Mouse (Mus musculus): ENCODE data around the gene Ogdh. TPM values are rescaled to one million over a fixed set of nuclear protein-coding genes. Genes with fewer than 3 reads are reported as not detected.
"Not testable (repeated sequence)": the region's sequence is repeated elsewhere in the genome, so short reads cannot be mapped to it uniquely, and the experiment has no call there.

The Ogdh gene
- polyA plus RNA-seq (2015; fragmentation: Nextera tagmentation; extraction: Ambion mirVana) = 155 and 157 TPM in 2 replicates

DNA sequence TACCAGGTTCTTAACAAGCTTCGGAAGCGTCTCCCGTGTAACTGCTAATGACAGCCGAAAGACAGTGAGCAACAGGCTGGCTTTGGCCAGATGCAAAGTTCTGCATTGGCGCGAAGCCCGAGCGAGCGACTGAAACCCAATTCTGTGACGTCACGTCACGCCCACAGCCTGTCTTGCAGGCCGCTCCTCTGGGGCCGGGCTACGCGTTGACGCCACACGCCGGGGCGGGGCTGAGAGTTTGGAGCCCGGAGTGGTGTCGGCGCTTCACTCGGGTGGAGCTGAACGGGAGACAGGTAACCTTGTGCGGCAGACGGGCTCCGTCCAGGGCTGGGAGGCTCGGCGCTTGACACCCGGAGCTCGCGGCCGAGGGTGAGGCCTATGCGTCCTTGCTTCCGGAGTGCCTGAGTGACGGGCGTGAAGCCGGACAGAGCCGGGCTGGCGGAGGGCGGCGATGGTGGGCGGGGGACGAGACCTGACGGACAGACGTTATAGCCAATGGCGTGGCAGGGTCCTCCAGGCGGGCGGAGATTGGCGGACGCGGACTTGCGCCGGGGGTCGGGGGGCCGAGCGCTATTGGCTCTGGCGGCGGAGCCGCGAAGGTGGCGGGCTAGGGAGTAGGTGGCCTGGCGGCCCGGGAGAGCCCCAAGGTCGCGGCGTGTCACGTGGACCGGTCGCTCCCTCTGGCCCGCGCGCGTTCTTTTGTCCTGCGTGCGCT, at the start of gene Ogdh:
Gene Ogdh (plus strand): TSS at position 233 of the 715 bp plus-strand sequence.
- ATAC-seq (ENCODE audit: low FRiP score, low TSS enrichment) = peak; percentile 99
- under 1% methylated on average over 69 of the region's 77 CpGs for WGBS
- Histone ChIP-seq H3K27ac (ENCODE audit: low read length) (peak within 1 kb of the TSS; percentile 94), H3K4me2 (replicated peaks; ENCODE audit: low read depth, low read length) (peak within 1 kb of the TSS; percentile 89), H3K9me3 (ENCODE audit: low read length) (no peaks in the 10 kb centered on the region), H3K4me1 (ENCODE audit: insufficient read depth, low read length) (peaks cover 7% of the 10 kb centered on the region), H3K4me3 (ENCODE audit: low read length) (peak within 1 kb of the TSS; percentile 80), H3K27me3 (ENCODE audit: insufficient read depth, low read length) (no peaks in the 10 kb centered on the region), H3K36me3 (ENCODE audit: insufficient read depth, low read length) (no peaks in the 10 kb centered on the region), H3K9ac (replicated peaks; ENCODE audit: low read length) (peak within 1 kb of the TSS; percentile 86)

GRCm38 (mm10) chr11:6244707-6245106, 46.7 kb upstream of the Ogdh start:
- no peaks in the 10 kb centered on the region for H3K36me3 ChIP-seq (ENCODE audit: insufficient read depth, low read length)
- H3K27ac ChIP-seq (ENCODE audit: low read length) = no peak overlapping the region
- no peaks in the 10 kb centered on the region for H3K4me1 ChIP-seq (ENCODE audit: insufficient read depth, low read length)
- H3K9ac ChIP-seq (replicated peaks; ENCODE audit: low read length) = no peak overlapping the region
- no peaks in the 10 kb centered on the region for H3K9me3 ChIP-seq (ENCODE audit: low read length)
- H3K4me2 ChIP-seq (replicated peaks; ENCODE audit: low read depth, low read length) = no peak overlapping the region
- H3K4me3 ChIP-seq (ENCODE audit: low read length) = no peak overlapping the region
- no peaks in the 10 kb centered on the region for H3K27me3 ChIP-seq (ENCODE audit: insufficient read depth, low read length)
- no peak for ATAC-seq (ENCODE audit: low FRiP score, low TSS enrichment)
- 58% methylated on average over 19 of the region's 19 CpGs for WGBS

GRCm38 (mm10) chr11:6252248-6252647, 39.2 kb upstream of the Ogdh start:
- no peak overlapping the region for H3K4me3 ChIP-seq (ENCODE audit: low read length)
- no peak overlapping the region for H3K9ac ChIP-seq (replicated peaks; ENCODE audit: low read length)
- peaks cover under 1% of the 10 kb centered on the region; the same call in 1 of the 2 replicates for H3K36me3 ChIP-seq (ENCODE audit: insufficient read depth, low read length)
- no peaks in the 10 kb centered on the region for H3K4me1 ChIP-seq (ENCODE audit: insufficient read depth, low read length)
- H3K27ac ChIP-seq (ENCODE audit: low read length) = no peak overlapping the region
- ATAC-seq (ENCODE audit: low FRiP score, low TSS enrichment) = no peak
- no peak overlapping the region for H3K4me2 ChIP-seq (replicated peaks; ENCODE audit: low read depth, low read length)
- 90% methylated on average over 5 of the region's 5 CpGs for WGBS
- no peaks in the 10 kb centered on the region for H3K9me3 ChIP-seq (ENCODE audit: low read length)
- H3K27me3 ChIP-seq (ENCODE audit: insufficient read depth, low read length) = no peaks in the 10 kb centered on the region

GRCm38 (mm10) chr11:6252824-6253223, 38.6 kb upstream of the Ogdh start:
- 86% methylated on average over 4 of the region's 4 CpGs for WGBS
- Histone ChIP-seq H3K4me1 (ENCODE audit: insufficient read depth, low read length) (no peaks in the 10 kb centered on the region), H3K36me3 (ENCODE audit: insufficient read depth, low read length) (peaks cover 6% of the 10 kb centered on the region), H3K27me3 (ENCODE audit: insufficient read depth, low read length) (no peaks in the 10 kb centered on the region), H3K9me3 (ENCODE audit: low read length) (no peaks in the 10 kb centered on the region), H3K9ac (replicated peaks; ENCODE audit: low read length) (no peak overlapping the region), H3K27ac (ENCODE audit: low read length) (no peak overlapping the region), H3K4me2 (replicated peaks; ENCODE audit: low read depth, low read length) (no peak overlapping the region), H3K4me3 (ENCODE audit: low read length) (no peak overlapping the region)
- ATAC-seq (ENCODE audit: low FRiP score, low TSS enrichment) = no peak

- not testable (repeated sequence) for H3K4me1 ChIP-seq (ENCODE audit: insufficient read depth, low read length); H3K27me3 ChIP-seq (ENCODE audit: insufficient read depth, low read length); ATAC-seq (ENCODE audit: low FRiP score, low TSS enrichment); H3K9ac ChIP-seq (replicated peaks; ENCODE audit: low read length); H3K4me3 ChIP-seq (ENCODE audit: low read length); H3K27ac ChIP-seq (ENCODE audit: low read length); H3K9me3 ChIP-seq (ENCODE audit: low read length); H3K4me2 ChIP-seq (replicated peaks; ENCODE audit: low read depth, low read length)
- 93% methylated on average over 2 of the region's 2 CpGs for whole genome bisulfite sequencing
- peaks cover 23% of the 10 kb centered on the region for H3K36me3 ChIP-seq (ENCODE audit: insufficient read depth, low read length)
Observed at GRCm38 (mm10) chr11:6254602-6255001, 36.8 kb upstream of the Ogdh start.

DNA sequence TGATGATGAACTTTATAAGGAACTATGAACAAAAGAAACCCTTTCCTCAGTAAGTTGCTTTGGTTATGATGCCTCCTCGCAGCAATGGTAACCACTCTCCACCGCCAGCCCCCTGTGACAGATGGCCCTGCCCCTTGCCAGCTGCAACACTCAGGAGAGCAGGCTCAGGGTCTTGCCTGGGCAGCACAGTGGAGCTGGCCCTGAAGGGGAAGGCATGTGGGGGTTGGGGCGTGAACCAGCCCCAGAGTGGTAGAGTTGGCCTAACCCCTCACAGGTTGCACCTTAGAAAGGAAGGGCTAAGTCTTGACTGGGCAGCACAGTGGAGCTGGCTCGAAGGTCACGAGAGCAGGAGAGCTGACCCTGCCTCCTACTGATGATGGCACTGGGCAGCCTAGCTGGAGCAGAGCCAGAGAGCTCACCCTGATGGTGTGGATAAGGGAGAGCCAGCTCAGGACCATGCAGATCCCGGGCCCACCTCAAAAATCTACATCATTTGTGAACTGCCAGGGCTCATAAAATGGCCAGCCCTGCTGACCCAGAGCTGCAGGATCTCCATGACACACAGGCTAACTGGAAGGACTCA, 34.9 kb upstream of the Ogdh start:
- peaks cover 42% of the 10 kb centered on the region for H3K36me3 ChIP-seq (ENCODE audit: insufficient read depth, low read length)
- no peak overlapping the region for H3K4me2 ChIP-seq (replicated peaks; ENCODE audit: low read depth, low read length)
- peak; percentile 46 for ATAC-seq (ENCODE audit: low FRiP score, low TSS enrichment)
- no peak overlapping the region for H3K27ac ChIP-seq (ENCODE audit: low read length)
- WGBS = 79% methylated on average over 6 of the region's 6 CpGs
- H3K9me3 ChIP-seq (ENCODE audit: low read length) = no peaks in the 10 kb centered on the region
- no peak overlapping the region for H3K4me3 ChIP-seq (ENCODE audit: low read length)
- no peaks in the 10 kb centered on the region for H3K4me1 ChIP-seq (ENCODE audit: insufficient read depth, low read length)
- no peak overlapping the region for H3K9ac ChIP-seq (replicated peaks; ENCODE audit: low read length)
- no peaks in the 10 kb centered on the region for H3K27me3 ChIP-seq (ENCODE audit: insufficient read depth, low read length)

DNA sequence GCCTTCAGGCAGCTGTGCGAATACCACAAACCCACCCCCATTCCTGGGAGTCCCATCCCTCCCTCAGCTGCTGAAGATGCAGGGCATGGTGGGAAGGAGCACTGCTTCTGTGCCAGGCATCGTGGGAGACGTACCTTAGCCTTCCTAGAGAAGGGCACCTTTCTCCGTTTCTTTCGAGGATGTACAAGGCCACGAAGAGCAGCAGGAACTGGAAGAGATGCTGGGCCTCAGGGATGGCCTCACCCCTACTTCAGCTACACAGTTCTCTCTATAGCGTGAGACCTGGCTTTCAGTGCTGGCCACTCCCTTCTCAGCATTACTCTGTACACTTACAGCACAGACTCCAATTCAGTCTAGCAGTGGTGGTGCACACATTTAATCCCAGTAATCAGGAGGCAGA, 32.0 kb upstream of the Ogdh start:
- H3K36me3 ChIP-seq (ENCODE audit: insufficient read depth, low read length) = peaks cover 64% of the 10 kb centered on the region
- no peak overlapping the region for H3K4me3 ChIP-seq (ENCODE audit: low read length)
- H3K9ac ChIP-seq (replicated peaks; ENCODE audit: low read length) = no peak overlapping the region
- no peaks in the 10 kb centered on the region for H3K27me3 ChIP-seq (ENCODE audit: insufficient read depth, low read length)
- H3K9me3 ChIP-seq (ENCODE audit: low read length) = no peaks in the 10 kb centered on the region
- H3K4me2 ChIP-seq (replicated peaks; ENCODE audit: low read depth, low read length) = no peak overlapping the region
- 95% methylated on average over 7 of the region's 7 CpGs for WGBS
- no peaks in the 10 kb centered on the region for H3K4me1 ChIP-seq (ENCODE audit: insufficient read depth, low read length)
- H3K27ac ChIP-seq (ENCODE audit: low read length) = no peak overlapping the region
- no peak for ATAC-seq (ENCODE audit: low FRiP score, low TSS enrichment)

GRCm38 (mm10) chr11:6261434-6262082, 29.9 kb upstream of the Ogdh start:
- H3K4me2 ChIP-seq (replicated peaks; ENCODE audit: low read depth, low read length) = no peak overlapping the region
- H3K36me3 ChIP-seq (ENCODE audit: insufficient read depth, low read length) = peaks cover 81% of the 10 kb centered on the region
- no peaks in the 10 kb centered on the region for H3K27me3 ChIP-seq (ENCODE audit: insufficient read depth, low read length)
- WGBS = 78% methylated on average over 10 of the region's 10 CpGs
- no peak overlapping the region for H3K4me3 ChIP-seq (ENCODE audit: low read length)
- no peak overlapping the region for H3K27ac ChIP-seq (ENCODE audit: low read length)
- no peak overlapping the region for H3K9ac ChIP-seq (replicated peaks; ENCODE audit: low read length)
- peaks cover 4% of the 10 kb centered on the region for H3K4me1 ChIP-seq (ENCODE audit: insufficient read depth, low read length)
- ATAC-seq (ENCODE audit: low FRiP score, low TSS enrichment) = no peak
- no peaks in the 10 kb centered on the region for H3K9me3 ChIP-seq (ENCODE audit: low read length)

DNA sequence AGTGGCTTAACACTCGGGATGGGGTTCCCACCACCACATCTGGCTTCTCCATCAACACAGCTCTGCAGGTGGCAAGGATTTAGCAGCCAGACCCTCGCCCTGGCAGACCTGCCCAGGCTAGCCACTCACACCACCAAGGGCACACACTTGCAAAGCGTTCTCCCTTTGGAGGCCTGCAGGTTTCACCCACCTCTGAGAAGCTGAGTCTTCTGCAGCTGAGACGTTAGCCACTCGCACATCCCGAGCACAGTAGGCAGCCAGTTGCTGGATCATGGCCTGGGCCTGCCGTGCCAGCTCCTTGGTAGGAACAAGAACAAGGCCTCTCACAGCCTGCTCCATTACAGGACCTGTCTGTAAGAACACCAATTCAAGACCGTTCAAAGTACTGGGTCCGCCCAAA, 24.8 kb upstream of the Ogdh start:
- Histone ChIP-seq H3K27me3 (ENCODE audit: insufficient read depth, low read length) (no peaks in the 10 kb centered on the region), H3K27ac (ENCODE audit: low read length) (no peak overlapping the region), H3K36me3 (ENCODE audit: insufficient read depth, low read length) (peaks cover 46% of the 10 kb centered on the region), H3K4me1 (ENCODE audit: insufficient read depth, low read length) (peaks cover 8% of the 10 kb centered on the region), H3K4me2 (replicated peaks; ENCODE audit: low read depth, low read length) (peak overlapping the region; percentile 87), H3K9me3 (ENCODE audit: low read length) (no peaks in the 10 kb centered on the region), H3K9ac (replicated peaks; ENCODE audit: low read length) (peak overlapping the region; percentile 81), H3K4me3 (ENCODE audit: low read length) (peak overlapping the region; percentile 95)
- ATAC-seq (ENCODE audit: low FRiP score, low TSS enrichment) = no peak
- 73% methylated on average over 9 of the region's 9 CpGs for WGBS
